24 mouse cellular contexts compared by ENCODE assay signal in genomic region chr2:165102920-165103319, GRCm38 (mm10). TPM values are rescaled to one million over a fixed set of nuclear protein-coding genes. Genes with fewer than 3 reads are reported as not detected.
"Had no signal": no experiment of that assay in that cellular context is flagged by ENCODE, and none has a peak within 500 bp of the region (broad histone marks: within the 10 kb centered on the region; RNA-seq: fewer than 3 reads in every experiment).

No protein-coding gene starts in this region.

- H3K27me3 ChIP-seq: midbrain, embryonic 15.5 days had no signal

- H3K9ac ChIP-seq: limb, embryonic 15.5 days; liver, embryonic 13.5 days; liver, postnatal 0 days; midbrain, embryonic 15.5 days; neural tube, embryonic 13.5 days had no signal

- H3K4me1 ChIP-seq: limb, embryonic 15.5 days; liver, embryonic 13.5 days had no signal

- DNase-seq: kidney, adult 11 months; kidney, adult 9 months; kidney, postnatal 14 days; liver, embryonic 13.5 days; liver, postnatal 0 days; lung, postnatal 36 days; retina, postnatal 1 day; thymus, postnatal 4 days had no signal

- ATAC-seq: liver, postnatal 0 days; midbrain, embryonic 15.5 days had no signal

- H3K36me3 ChIP-seq: limb, embryonic 15.5 days; liver, embryonic 13.5 days; midbrain, embryonic 15.5 days; neural tube, embryonic 13.5 days had no signal

- H3K4me3 ChIP-seq: limb, embryonic 15.5 days; liver, embryonic 13.5 days; megakaryocyte, embryonic 14.5 days; midbrain, embryonic 15.5 days; neural tube, embryonic 13.5 days had no signal

- H3K4me2 ChIP-seq: limb, embryonic 15.5 days; liver, embryonic 13.5 days; midbrain, embryonic 11.5 days; midbrain, embryonic 15.5 days; neural tube, embryonic 13.5 days had no signal

- H3K9me3 ChIP-seq: limb, embryonic 15.5 days; liver, embryonic 13.5 days; megakaryocyte, embryonic 14.5 days; midbrain, embryonic 15.5 days; neural tube, embryonic 13.5 days had no signal

- H3K27ac ChIP-seq: limb, embryonic 15.5 days; liver, embryonic 13.5 days; midbrain, embryonic 15.5 days; neural tube, embryonic 13.5 days had no signal

RNA-seq across cellular contexts. Expression of gene 1700025C18Rik, which starts 12.4 kb away (rescaled TPM):
- total RNA-seq: layer of hippocampus, adult 8-10 months; layer of hippocampus, postnatal 25 days; left cerebral cortex, adult 8-10 months; left cerebral cortex, postnatal 25 days; monocyte, adult 5-6 weeks had no signal
- polyA plus RNA-seq: large intestine, adult 2 months; limb, embryonic 11.5 days; limb, embryonic 15.5 days; liver, embryonic 13.5 days; liver, postnatal 0 days; lung, embryonic 16.5 days; midbrain, embryonic 11.5 days; midbrain, embryonic 15.5 days; neural tube, embryonic 13.5 days; spleen, adult 2 months; stomach, embryonic 16.5 days; thymus, postnatal 0 days had no signal
